Mouse (Mus musculus): Measurements from ENCODE around the gene Epm2a. TPM values are rescaled to one million over a fixed set of nuclear protein-coding genes. Genes with fewer than 3 reads are reported as not detected.

The Epm2a gene
- polyA plus RNA-seq, 1 experiment, result 2.9 TPM

- no peak overlapping the region for H3K27ac ChIP-seq (ENCODE audit: insufficient read depth, low read length)
- no peaks in the 10 kb centered on the region for H3K4me1 ChIP-seq (ENCODE audit: control insufficient read depth, insufficient read depth, low read length)
- H3K4me3 ChIP-seq (ENCODE audit: insufficient read depth, low read length), result no peak overlapping the region
- no peak for TF ChIP-seq POLR2A (IDR thresholded peaks at IDR 0.05; ENCODE audit: low read depth, low read length)
- TF ChIP-seq CTCF (IDR thresholded peaks at IDR 0.05; ENCODE audit: borderline replicate concordance, insufficient read depth, low read length), result no peak
Observed at GRCm38 (mm10) chr10:11420071-11420470, 76.9 kb downstream of the Epm2a start.

GRCm38 (mm10) chr10:11429059-11429812 lies 86.0 kb downstream of the Epm2a start:
- H3K4me1 ChIP-seq (ENCODE audit: control insufficient read depth, insufficient read depth, low read length), result no peaks in the 10 kb centered on the region
- H3K4me3 ChIP-seq (ENCODE audit: insufficient read depth, low read length), result no peak overlapping the region
- no peak overlapping the region for H3K27ac ChIP-seq (ENCODE audit: insufficient read depth, low read length)
- no peak for TF ChIP-seq CTCF (IDR thresholded peaks at IDR 0.05; ENCODE audit: borderline replicate concordance, insufficient read depth, low read length)
- no peak for TF ChIP-seq POLR2A (IDR thresholded peaks at IDR 0.05; ENCODE audit: low read depth, low read length)

- H3K4me3 ChIP-seq (ENCODE audit: insufficient read depth, low read length), result no peak overlapping the region
- TF ChIP-seq POLR2A (IDR thresholded peaks at IDR 0.05; ENCODE audit: low read depth, low read length), result no peak
- no peak for TF ChIP-seq CTCF (IDR thresholded peaks at IDR 0.05; ENCODE audit: borderline replicate concordance, insufficient read depth, low read length)
- no peak overlapping the region for H3K27ac ChIP-seq (ENCODE audit: insufficient read depth, low read length)
- no peaks in the 10 kb centered on the region for H3K4me1 ChIP-seq (ENCODE audit: control insufficient read depth, insufficient read depth, low read length)
Observed at GRCm38 (mm10) chr10:11436961-11437360, 93.8 kb downstream of the Epm2a start.

GRCm38 (mm10) chr10:11438461-11438860 lies 95.3 kb downstream of the Epm2a start:
- TF ChIP-seq POLR2A (IDR thresholded peaks at IDR 0.05; ENCODE audit: low read depth, low read length) (no peak), CTCF (IDR thresholded peaks at IDR 0.05; ENCODE audit: borderline replicate concordance, insufficient read depth, low read length) (no peak)
- Histone ChIP-seq H3K4me3 (ENCODE audit: insufficient read depth, low read length) (no peak overlapping the region), H3K27ac (ENCODE audit: insufficient read depth, low read length) (no peak overlapping the region), H3K4me1 (ENCODE audit: control insufficient read depth, insufficient read depth, low read length) (no peaks in the 10 kb centered on the region)

GRCm38 (mm10) chr10:11439342-11439741 lies 96.1 kb downstream of the Epm2a start:
- Histone ChIP-seq H3K4me3 (ENCODE audit: insufficient read depth, low read length) (no peak overlapping the region), H3K27ac (ENCODE audit: insufficient read depth, low read length) (no peak overlapping the region), H3K4me1 (ENCODE audit: control insufficient read depth, insufficient read depth, low read length) (no peaks in the 10 kb centered on the region)
- TF ChIP-seq CTCF (IDR thresholded peaks at IDR 0.05; ENCODE audit: borderline replicate concordance, insufficient read depth, low read length) (no peak), POLR2A (IDR thresholded peaks at IDR 0.05; ENCODE audit: low read depth, low read length) (no peak)

- Histone ChIP-seq H3K4me3 (ENCODE audit: insufficient read depth, low read length) (no peak overlapping the region), H3K4me1 (ENCODE audit: control insufficient read depth, insufficient read depth, low read length) (no peaks in the 10 kb centered on the region), H3K27ac (ENCODE audit: insufficient read depth, low read length) (no peak overlapping the region)
- TF ChIP-seq CTCF (IDR thresholded peaks at IDR 0.05; ENCODE audit: borderline replicate concordance, insufficient read depth, low read length) (peak; percentile 61; the same call in 1 of the 2 replicates), POLR2A (IDR thresholded peaks at IDR 0.05; ENCODE audit: low read depth, low read length) (no peak)
Observed at GRCm38 (mm10) chr10:11449556-11450305, 106.5 kb downstream of the Epm2a start.

- H3K4me1 ChIP-seq (ENCODE audit: control insufficient read depth, insufficient read depth, low read length), result no peaks in the 10 kb centered on the region
- no peak overlapping the region for H3K4me3 ChIP-seq (ENCODE audit: insufficient read depth, low read length)
- no peak for TF ChIP-seq CTCF (IDR thresholded peaks at IDR 0.05; ENCODE audit: borderline replicate concordance, insufficient read depth, low read length)
- no peak for TF ChIP-seq POLR2A (IDR thresholded peaks at IDR 0.05; ENCODE audit: low read depth, low read length)
Observed at GRCm38 (mm10) chr10:11452537-11452936, 109.3 kb downstream of the Epm2a start.

GRCm38 (mm10) chr10:11457445-11457844 lies 114.2 kb downstream of the Epm2a start:
- TF ChIP-seq CTCF (IDR thresholded peaks at IDR 0.05; ENCODE audit: borderline replicate concordance, insufficient read depth, low read length) (no peak), POLR2A (IDR thresholded peaks at IDR 0.05; ENCODE audit: low read depth, low read length) (no peak)
- H3K4me1 ChIP-seq (ENCODE audit: control insufficient read depth, insufficient read depth, low read length), result no peaks in the 10 kb centered on the region
- H3K27ac ChIP-seq (ENCODE audit: insufficient read depth, low read length), result no peak overlapping the region
- no peak overlapping the region for H3K4me3 ChIP-seq (ENCODE audit: insufficient read depth, low read length)

More at GRCm38 (mm10) chr10:11452537-11452936, 109.3 kb downstream of the Epm2a start:
- H3K27ac ChIP-seq (ENCODE audit: insufficient read depth, low read length), result no peak overlapping the region

GRCm38 (mm10) chr10:11491956-11492355 lies 148.8 kb downstream of the Epm2a start:
- Histone ChIP-seq H3K4me1 (ENCODE audit: control insufficient read depth, insufficient read depth, low read length) (no peaks in the 10 kb centered on the region), H3K4me3 (ENCODE audit: insufficient read depth, low read length) (no peak overlapping the region), H3K27ac (ENCODE audit: insufficient read depth, low read length) (no peak overlapping the region)
- TF ChIP-seq POLR2A (IDR thresholded peaks at IDR 0.05; ENCODE audit: low read depth, low read length), result no peak
- no peak for TF ChIP-seq CTCF (IDR thresholded peaks at IDR 0.05; ENCODE audit: borderline replicate concordance, insufficient read depth, low read length)

Other genes with a start within 250 kb of the Epm2a start
- gene Shprh, start 194.0 kb upstream of the Epm2a start, polyA plus RNA-seq (2011; ENCODE audit: insufficient read length, low read depth, missing spikeins), result 21.3 and 22.3 TPM in 2 replicates
- gene Fbxo30, start 62.1 kb upstream of the Epm2a start, polyA plus RNA-seq (2011; ENCODE audit: insufficient read length, low read depth, missing spikeins), result 30.9 and 33.6 TPM in 2 replicates